Mouse (Mus musculus): ENCODE data around the gene Cttn.

Gene Cttn

GRCm38 (mm10) chr7:144391727-144392126 is 79.1 kb downstream of the Cttn start:
- DNase-seq (ENCODE audit: extremely low spot score) = no peak

- no peak for DNase-seq (ENCODE audit: extremely low spot score)
Measured at GRCm38 (mm10) chr7:144390676-144391075, 80.1 kb downstream of the Cttn start.

- DNase-seq (ENCODE audit: extremely low spot score) = no peak
Measured at GRCm38 (mm10) chr7:144389704-144390103, 81.1 kb downstream of the Cttn start.

- DNase-seq (ENCODE audit: extremely low spot score) = no peak
Measured at GRCm38 (mm10) chr7:144387537-144387936, 83.3 kb downstream of the Cttn start.
